Mouse (Mus musculus): ENCODE results near the gene Olfr18. TPM values are rescaled to one million over a fixed set of nuclear protein-coding genes. Genes with fewer than 3 reads are reported as not detected.
"Not testable (repeated sequence)": the region's sequence is repeated elsewhere in the genome, so short reads cannot be mapped to it uniquely, and the experiment has no call there.

The Olfr18 gene
- not detected in 2 replicates for polyA plus RNA-seq (2012; rRNA removed)

- no peak for DNase-seq (ENCODE audit: low read depth, low spot score)
Observed at GRCm38 (mm10) chr9:20335994-20336393, at the start of gene Olfr18. Gene Olfr18, minus strand, starts transcription at chr9:20336094.

- WGBS: 9% methylated on average over 16 of the region's 16 CpGs
- no peak for DNase-seq (ENCODE audit: low read depth, low spot score)
Observed at GRCm38 (mm10) chr9:20385343-20385703, 49.4 kb upstream of the Olfr18 start.

- WGBS: 6% methylated on average over 40 of the region's 40 CpGs
- peak; percentile 69 for DNase-seq (ENCODE audit: low read depth, low spot score)
Observed at GRCm38 (mm10) chr9:20384532-20385342, 48.8 kb upstream of the Olfr18 start, which contains the start of gene Zfp560. Gene Zfp560, minus strand, starts transcription at chr9:20385177.

- 87% methylated on average over 7 of the region's 7 CpGs for WGBS
- DNase-seq (ENCODE audit: low read depth, low spot score): no peak
Observed at GRCm38 (mm10) chr9:20383659-20384058, 47.8 kb upstream of the Olfr18 start.

- 90% methylated on average over 1 of the region's 1 CpGs for WGBS
- DNase-seq (ENCODE audit: low read depth, low spot score): no peak
Observed at GRCm38 (mm10) chr9:20374712-20375111, 38.8 kb upstream of the Olfr18 start.

- 93% methylated on average over 2 of the region's 2 CpGs for WGBS
- no peak for DNase-seq (ENCODE audit: low read depth, low spot score)
Observed at GRCm38 (mm10) chr9:20367311-20367710, 31.4 kb upstream of the Olfr18 start.

- no peak for DNase-seq (ENCODE audit: low read depth, low spot score)
- WGBS: 91% methylated on average over 4 of the region's 4 CpGs
Observed at GRCm38 (mm10) chr9:20348501-20348900, 12.6 kb upstream of the Olfr18 start.

- no peak for DNase-seq (ENCODE audit: low read depth, low spot score)
- 77% methylated on average over 1 of the region's 1 CpGs for WGBS
Observed at GRCm38 (mm10) chr9:20298232-20298631, 37.7 kb downstream of the Olfr18 start, which contains the start of gene Olfr873. Gene Olfr873, plus strand, starts transcription at chr9:20298532.

GRCm38 (mm10) chr9:20295562-20295961 lies 40.3 kb downstream of the Olfr18 start:
- 72% methylated on average over 5 of the region's 5 CpGs for WGBS
- not testable (repeated sequence) for DNase-seq (ENCODE audit: low read depth, low spot score)

- DNase-seq (ENCODE audit: low read depth, low spot score): no peak
- 76% methylated on average over 1 of the region's 1 CpGs for WGBS
Observed at GRCm38 (mm10) chr9:20282051-20282450, 53.8 kb downstream of the Olfr18 start, which contains the start of gene Olfr39. Gene Olfr39, plus strand, starts transcription at chr9:20282351.

Other genes starting within 250 kb of the Olfr18 start
- gene Olfr868, start 237.5 kb downstream of the Olfr18 start, polyA plus RNA-seq (2012; rRNA removed): not detected in 2 replicates
- gene Olfr869, start 207.1 kb downstream of the Olfr18 start, polyA plus RNA-seq (2012; rRNA removed): not detected in 2 replicates
- not detected in 2 replicates for gene Olfr870, start 162.0 kb downstream of the Olfr18 start, polyA plus RNA-seq (2012; rRNA removed)
- gene Olfr871, start 123.9 kb downstream of the Olfr18 start, polyA plus RNA-seq (2012; rRNA removed): not detected in 2 replicates
- not detected in 2 replicates for gene Olfr872, start 99.0 kb downstream of the Olfr18 start, polyA plus RNA-seq (2012; rRNA removed)
- gene Olfr39, start 53.7 kb downstream of the Olfr18 start, polyA plus RNA-seq (2012; rRNA removed): not detected in 2 replicates
- not detected in 2 replicates for gene Olfr873, start 37.6 kb downstream of the Olfr18 start, polyA plus RNA-seq (2012; rRNA removed)
- gene Zfp560, start 49.1 kb upstream of the Olfr18 start, polyA plus RNA-seq (2012; rRNA removed): 2.9 and 3.7 TPM in 2 replicates
- gene Zfp26, start 124.1 kb upstream of the Olfr18 start, polyA plus RNA-seq (2012; rRNA removed): 1.2 and 1.7 TPM in 2 replicates
- gene Zfp426, start 156.7 kb upstream of the Olfr18 start, polyA plus RNA-seq (2012; rRNA removed): 2.8 and 4.4 TPM in 2 replicates
- 2.7 and 4.1 TPM in 2 replicates for gene Zfp266, start 185.3 kb upstream of the Olfr18 start, polyA plus RNA-seq (2012; rRNA removed)
- gene Zfp846, start 245.2 kb upstream of the Olfr18 start, polyA plus RNA-seq (2012; rRNA removed): 1.5 and 1.8 TPM in 2 replicates

Data from large intestine, adult 2 months (tissue).